Mouse (Mus musculus): Measurements from ENCODE around the gene Nuak1. TPM values are rescaled to one million over a fixed set of nuclear protein-coding genes. Genes with fewer than 3 reads are reported as not detected.

Nuak1 gene
- polyA plus RNA-seq, 1 experiment = 25.9 TPM

GRCm38 (mm10) chr10:84450654-84451053 lies 10.3 kb upstream of the Nuak1 start:
- Histone ChIP-seq H3K36me3 (ENCODE audit: control insufficient read depth, insufficient read depth, low read length, poor library complexity, severe bottlenecking) (no peaks in the 10 kb centered on the region), H3K4me3 (ENCODE audit: low read depth, low read length) (no peak overlapping the region), H3K9me3 (replicated peaks; ENCODE audit: control insufficient read depth, insufficient read depth, low read length, poor library complexity, severe bottlenecking) (no peaks in the 10 kb centered on the region), H3K27me3 (ENCODE audit: control insufficient read depth, insufficient read depth, low read length, poor library complexity, severe bottlenecking) (no peaks in the 10 kb centered on the region), H3K27ac (ENCODE audit: insufficient read depth, low read length) (no peak overlapping the region), H3K9ac (ENCODE audit: low read depth, poor library complexity, severe bottlenecking) (no peak overlapping the region), H3K4me1 (ENCODE audit: control insufficient read depth, insufficient read depth, low read length) (peaks cover 5% of the 10 kb centered on the region)
- no peak for TF ChIP-seq EP300 (IDR thresholded peaks at IDR 0.05; ENCODE audit: insufficient read depth, low read depth, low read length)
- TF ChIP-seq CTCF (IDR thresholded peaks at IDR 0.05; ENCODE audit: low read depth, low read length) = peak; percentile 69

- Histone ChIP-seq H3K27ac (ENCODE audit: insufficient read depth, low read length) (no peak overlapping the region), H3K9me3 (replicated peaks; ENCODE audit: control insufficient read depth, insufficient read depth, low read length, poor library complexity, severe bottlenecking) (no peaks in the 10 kb centered on the region)
Measured at GRCm38 (mm10) chr10:84449733-84450132, 9.3 kb upstream of the Nuak1 start.

DNA sequence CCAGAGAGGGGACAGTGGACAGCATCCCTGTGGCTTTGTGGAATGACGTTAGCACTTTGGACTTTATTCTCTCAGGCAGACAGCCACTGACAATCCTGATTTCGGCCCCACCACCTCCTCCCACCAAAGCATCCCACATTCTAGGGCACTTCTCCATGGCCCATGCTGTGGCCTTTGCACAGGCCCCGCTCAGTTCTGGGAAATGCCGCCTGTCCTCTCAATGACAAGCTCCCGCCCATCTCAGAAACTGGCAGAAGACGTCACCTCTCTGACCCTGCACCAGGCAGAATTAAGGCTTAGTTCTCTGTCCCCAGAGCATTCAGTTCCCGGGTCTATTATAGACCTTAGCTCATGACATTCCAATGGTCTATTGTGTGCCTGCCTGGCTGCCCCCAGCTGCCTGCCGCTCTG lies 7.0 kb upstream of the Nuak1 start:
- Histone ChIP-seq H3K9ac (ENCODE audit: low read depth, poor library complexity, severe bottlenecking) (no peak overlapping the region), H3K36me3 (ENCODE audit: control insufficient read depth, insufficient read depth, low read length, poor library complexity, severe bottlenecking) (no peaks in the 10 kb centered on the region)
- no peak for TF ChIP-seq EP300 (IDR thresholded peaks at IDR 0.05; ENCODE audit: insufficient read depth, low read depth, low read length)

More at GRCm38 (mm10) chr10:84449733-84450132, 9.3 kb upstream of the Nuak1 start:
- Histone ChIP-seq H3K9ac (ENCODE audit: low read depth, poor library complexity, severe bottlenecking) (no peak overlapping the region), H3K27me3 (ENCODE audit: control insufficient read depth, insufficient read depth, low read length, poor library complexity, severe bottlenecking) (no peaks in the 10 kb centered on the region), H3K4me3 (ENCODE audit: low read depth, low read length) (no peak overlapping the region), H3K36me3 (ENCODE audit: control insufficient read depth, insufficient read depth, low read length, poor library complexity, severe bottlenecking) (no peaks in the 10 kb centered on the region), H3K4me1 (ENCODE audit: control insufficient read depth, insufficient read depth, low read length) (peaks cover 5% of the 10 kb centered on the region)
- no peak for TF ChIP-seq POLR2A (IDR thresholded peaks at IDR 0.05; ENCODE audit: insufficient read depth, low read length)
- no peak for TF ChIP-seq CTCF (IDR thresholded peaks at IDR 0.05; ENCODE audit: low read depth, low read length)
- TF ChIP-seq EP300 (IDR thresholded peaks at IDR 0.05; ENCODE audit: insufficient read depth, low read depth, low read length) = no peak

GRCm38 (mm10) chr10:84446661-84447060 lies 6.3 kb upstream of the Nuak1 start:
- 0 out of 2 replicates have a peak overlapping the region, but pooled peaks have one; percentile 24 for H3K27ac ChIP-seq (ENCODE audit: insufficient read depth, low read length)
- no peaks in the 10 kb centered on the region for H3K36me3 ChIP-seq (ENCODE audit: control insufficient read depth, insufficient read depth, low read length, poor library complexity, severe bottlenecking)
- no peaks in the 10 kb centered on the region for H3K27me3 ChIP-seq (ENCODE audit: control insufficient read depth, insufficient read depth, low read length, poor library complexity, severe bottlenecking)
- no peak overlapping the region for H3K9ac ChIP-seq (ENCODE audit: low read depth, poor library complexity, severe bottlenecking)
- no peak overlapping the region for H3K4me3 ChIP-seq (ENCODE audit: low read depth, low read length)
- peaks cover 5% of the 10 kb centered on the region for H3K4me1 ChIP-seq (ENCODE audit: control insufficient read depth, insufficient read depth, low read length)
- H3K9me3 ChIP-seq (replicated peaks; ENCODE audit: control insufficient read depth, insufficient read depth, low read length, poor library complexity, severe bottlenecking) = no peaks in the 10 kb centered on the region
- TF ChIP-seq POLR2A (IDR thresholded peaks at IDR 0.05; ENCODE audit: insufficient read depth, low read length) (no peak), CTCF (IDR thresholded peaks at IDR 0.05; ENCODE audit: low read depth, low read length) (no peak), EP300 (IDR thresholded peaks at IDR 0.05; ENCODE audit: insufficient read depth, low read depth, low read length) (no peak)

More for the DNA sequence above, 7.0 kb upstream of the Nuak1 start:
- H3K27me3 ChIP-seq (ENCODE audit: control insufficient read depth, insufficient read depth, low read length, poor library complexity, severe bottlenecking) = no peaks in the 10 kb centered on the region
- H3K9me3 ChIP-seq (replicated peaks; ENCODE audit: control insufficient read depth, insufficient read depth, low read length, poor library complexity, severe bottlenecking) = no peaks in the 10 kb centered on the region
- H3K27ac ChIP-seq (ENCODE audit: insufficient read depth, low read length) = no peak overlapping the region; the same call in 1 of the 2 replicates
- no peak overlapping the region for H3K4me3 ChIP-seq (ENCODE audit: low read depth, low read length)
- peaks cover 5% of the 10 kb centered on the region for H3K4me1 ChIP-seq (ENCODE audit: control insufficient read depth, insufficient read depth, low read length)

DNA sequence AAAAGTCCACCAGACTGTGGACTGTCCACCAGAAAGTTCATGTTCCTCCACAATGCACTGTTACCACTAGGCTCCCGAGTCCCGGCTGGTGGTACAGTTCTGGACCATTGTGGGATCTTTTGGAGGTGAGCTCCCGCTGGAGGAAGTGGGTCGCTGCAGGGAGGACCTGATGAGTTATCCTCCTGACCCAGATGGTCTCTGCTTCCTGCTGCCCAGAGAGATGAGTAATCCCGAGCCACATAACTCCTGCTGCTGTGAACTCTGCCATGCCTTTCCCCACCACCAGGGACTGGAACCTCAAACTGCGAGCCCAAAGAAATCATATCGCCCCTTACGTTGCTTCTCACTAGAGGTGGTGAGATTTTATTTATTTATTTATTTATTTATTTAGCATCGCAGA lies 4.0 kb upstream of the Nuak1 start:
- Histone ChIP-seq H3K9ac (ENCODE audit: low read depth, poor library complexity, severe bottlenecking) (no peak overlapping the region), H3K36me3 (ENCODE audit: control insufficient read depth, insufficient read depth, low read length, poor library complexity, severe bottlenecking) (no peaks in the 10 kb centered on the region), H3K27ac (ENCODE audit: insufficient read depth, low read length) (no peak overlapping the region), H3K4me3 (ENCODE audit: low read depth, low read length) (no peak overlapping the region), H3K9me3 (replicated peaks; ENCODE audit: control insufficient read depth, insufficient read depth, low read length, poor library complexity, severe bottlenecking) (no peaks in the 10 kb centered on the region), H3K27me3 (ENCODE audit: control insufficient read depth, insufficient read depth, low read length, poor library complexity, severe bottlenecking) (no peaks in the 10 kb centered on the region), H3K4me1 (ENCODE audit: control insufficient read depth, insufficient read depth, low read length) (peaks cover 5% of the 10 kb centered on the region)
- no peak for TF ChIP-seq CTCF (IDR thresholded peaks at IDR 0.05; ENCODE audit: low read depth, low read length)

DNA sequence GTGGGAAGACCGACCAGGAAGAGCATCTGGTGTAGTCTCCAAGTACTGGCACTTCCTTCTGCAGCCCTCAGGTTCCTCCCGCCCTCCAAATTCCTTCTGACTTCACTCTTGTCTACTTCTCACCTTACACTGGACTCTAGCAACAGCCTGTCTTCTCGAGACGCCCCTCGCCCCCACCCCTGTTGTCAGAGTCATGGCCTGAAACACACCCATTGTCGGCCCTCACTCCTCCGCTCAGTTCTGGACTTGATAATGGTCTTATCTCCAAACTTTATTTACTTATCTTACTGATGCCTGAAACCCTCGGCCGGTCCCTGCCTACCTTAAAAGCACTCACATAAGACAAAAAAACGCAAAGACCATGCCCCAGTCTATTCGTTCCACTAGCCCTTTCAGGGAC lies 1.4 kb upstream of the Nuak1 start:
- Histone ChIP-seq H3K36me3 (ENCODE audit: control insufficient read depth, insufficient read depth, low read length, poor library complexity, severe bottlenecking) (no peaks in the 10 kb centered on the region), H3K4me3 (ENCODE audit: low read depth, low read length) (0 out of 2 replicates have a peak overlapping the region, but pooled peaks have one; percentile 9), H3K9me3 (replicated peaks; ENCODE audit: control insufficient read depth, insufficient read depth, low read length, poor library complexity, severe bottlenecking) (no peaks in the 10 kb centered on the region), H3K4me1 (ENCODE audit: control insufficient read depth, insufficient read depth, low read length) (peaks cover 2% of the 10 kb centered on the region), H3K27ac (ENCODE audit: insufficient read depth, low read length) (no peak overlapping the region), H3K27me3 (ENCODE audit: control insufficient read depth, insufficient read depth, low read length, poor library complexity, severe bottlenecking) (no peaks in the 10 kb centered on the region), H3K9ac (ENCODE audit: low read depth, poor library complexity, severe bottlenecking) (peak overlapping the region; percentile 89)
- 0 out of 2 replicates have a peak, but pooled peaks have one; percentile 26 for TF ChIP-seq EP300 (IDR thresholded peaks at IDR 0.05; ENCODE audit: insufficient read depth, low read depth, low read length)
- TF ChIP-seq POLR2A (IDR thresholded peaks at IDR 0.05; ENCODE audit: insufficient read depth, low read length) = no peak

All from ES-Bruce4 (cell line).